Mouse (Mus musculus): ENCODE measurements around the gene Ftl1. TPM values are rescaled to one million over a fixed set of nuclear protein-coding genes. Genes with fewer than 3 reads are reported as not detected.

Ftl1 gene
- total and polyA plus RNA-seq, 2 experiments from 2014 or later, result 2,541 to 5,542 TPM

DNA sequence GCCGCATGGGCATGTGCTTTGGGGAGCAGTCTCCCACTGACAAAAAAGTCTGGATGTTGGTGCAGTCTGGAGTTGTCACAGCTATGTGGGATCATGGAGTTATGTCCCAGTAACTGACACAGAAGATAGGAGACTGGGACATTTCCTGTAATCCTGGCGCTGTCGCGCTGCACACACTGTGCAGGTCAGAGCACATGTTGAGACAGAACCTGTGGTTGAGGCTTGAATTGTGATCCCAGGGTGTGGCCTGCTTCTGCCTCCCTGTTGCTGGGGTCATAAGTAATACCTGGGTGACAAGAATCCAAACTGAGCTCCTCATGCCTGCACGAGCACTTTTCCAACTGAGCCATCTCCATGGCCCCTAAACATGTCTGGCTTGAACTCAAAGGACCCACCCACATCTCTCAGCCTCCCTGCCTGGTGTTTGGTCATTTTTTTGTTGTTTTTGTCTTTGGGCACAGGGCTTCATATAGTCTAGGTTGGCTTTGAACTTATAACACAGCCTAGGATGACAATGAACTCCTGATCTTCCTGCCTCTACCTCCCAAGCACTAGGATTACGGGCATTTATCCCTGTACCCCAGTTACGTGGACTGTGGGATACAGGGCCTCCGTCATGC, 32.7 kb upstream of the Ftl1 start:
- peaks cover 48% of the 10 kb centered on the region for H3K36me3 ChIP-seq (ENCODE audit: insufficient read depth)
- H3K4me3 ChIP-seq (ENCODE audit: low read depth, low read length), result no peak overlapping the region
- ATAC-seq, result no peak
- WGBS, result 93% methylated on average over 8 of the region's 8 CpGs
- no peak overlapping the region for H3K27ac ChIP-seq (ENCODE audit: low read depth, low read length)
- no peaks in the 10 kb centered on the region for H3K9me3 ChIP-seq (ENCODE audit: low read length)
- TF ChIP-seq CTCF (IDR thresholded peaks at IDR 0.05; ENCODE audit: low read depth), result no peak
- no peak overlapping the region for H3K4me2 ChIP-seq (ENCODE audit: low read depth)
- H3K27me3 ChIP-seq (ENCODE audit: insufficient read depth, low read length), result no peaks in the 10 kb centered on the region
- H3K4me1 ChIP-seq (ENCODE audit: insufficient read depth), result 0 out of 2 replicates have a peak, but pooled peaks cover 6% of the 10 kb centered on the region
- DNase-seq, result no peak
- H3K9ac ChIP-seq, result no peak overlapping the region

- TF ChIP-seq CTCF (IDR thresholded peaks at IDR 0.05; ENCODE audit: low read depth), result no peak
- no peak for DNase-seq
- Histone ChIP-seq H3K27ac (ENCODE audit: low read depth, low read length) (no peak overlapping the region), H3K4me1 (ENCODE audit: insufficient read depth) (0 out of 2 replicates have a peak, but pooled peaks cover 6% of the 10 kb centered on the region), H3K27me3 (ENCODE audit: insufficient read depth, low read length) (no peaks in the 10 kb centered on the region), H3K9ac (no peak overlapping the region), H3K9me3 (ENCODE audit: low read length) (no peaks in the 10 kb centered on the region), H3K36me3 (ENCODE audit: insufficient read depth) (peaks cover 38% of the 10 kb centered on the region), H3K4me2 (ENCODE audit: low read depth) (no peak overlapping the region), H3K4me3 (ENCODE audit: low read depth, low read length) (no peak overlapping the region)
- ATAC-seq, result no peak
- WGBS, result 30% methylated on average over 3 of the region's 3 CpGs
Observed at GRCm38 (mm10) chr7:45491264-45491663, 31.6 kb upstream of the Ftl1 start.

DNA sequence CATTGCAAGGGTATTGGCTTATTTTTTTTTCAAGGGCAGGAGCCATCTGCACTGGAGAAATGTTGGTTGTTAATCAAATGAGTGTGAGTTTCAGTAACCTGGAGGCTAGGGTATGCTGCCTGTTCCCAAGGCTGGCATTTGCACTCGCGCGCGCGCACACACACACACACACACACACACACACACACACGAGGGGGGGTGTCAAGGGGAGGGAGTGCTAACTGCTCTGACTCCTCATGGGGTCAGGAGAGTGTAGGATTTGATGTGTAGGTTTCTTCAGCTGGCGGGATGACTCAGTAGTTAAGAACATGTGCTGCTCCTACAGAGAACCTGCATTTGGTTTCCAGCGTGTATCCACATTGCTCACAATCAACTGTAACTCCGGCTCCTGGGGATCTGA, 31.1 kb upstream of the Ftl1 start:
- ATAC-seq (no peak), DNase-seq (no peak)
- Histone ChIP-seq H3K4me3 (ENCODE audit: low read depth, low read length) (no peak overlapping the region), H3K4me1 (ENCODE audit: insufficient read depth) (0 out of 2 replicates have a peak, but pooled peaks cover 6% of the 10 kb centered on the region), H3K27ac (ENCODE audit: low read depth, low read length) (no peak overlapping the region), H3K4me2 (ENCODE audit: low read depth) (no peak overlapping the region), H3K36me3 (ENCODE audit: insufficient read depth) (peaks cover 34% of the 10 kb centered on the region), H3K9ac (no peak overlapping the region), H3K9me3 (ENCODE audit: low read length) (no peaks in the 10 kb centered on the region), H3K27me3 (ENCODE audit: insufficient read depth, low read length) (no peaks in the 10 kb centered on the region)
- WGBS, result 60% methylated on average over 9 of the region's 9 CpGs
- TF ChIP-seq CTCF (IDR thresholded peaks at IDR 0.05; ENCODE audit: low read depth), result no peak

- Histone ChIP-seq H3K36me3 (ENCODE audit: insufficient read depth) (peaks cover 21% of the 10 kb centered on the region), H3K4me1 (ENCODE audit: insufficient read depth) (0 out of 2 replicates have a peak, but pooled peaks cover 6% of the 10 kb centered on the region), H3K9me3 (ENCODE audit: low read length) (no peaks in the 10 kb centered on the region), H3K4me3 (ENCODE audit: low read depth, low read length) (no peak overlapping the region), H3K27ac (ENCODE audit: low read depth, low read length) (no peak overlapping the region), H3K27me3 (ENCODE audit: insufficient read depth, low read length) (no peaks in the 10 kb centered on the region), H3K4me2 (ENCODE audit: low read depth) (no peak overlapping the region), H3K9ac (no peak overlapping the region)
- TF ChIP-seq CTCF (IDR thresholded peaks at IDR 0.05; ENCODE audit: low read depth), result no peak
- 73% methylated on average over 7 of the region's 7 CpGs for WGBS
- ATAC-seq (no peak), DNase-seq (no peak)
Observed at GRCm38 (mm10) chr7:45489578-45489977, 29.9 kb upstream of the Ftl1 start.

GRCm38 (mm10) chr7:45488293-45489204, 28.9 kb upstream of the Ftl1 start, which contains the start of gene Dhdh:
Gene Dhdh, minus strand, starts transcription at chr7:45488805.
- no peak for TF ChIP-seq CTCF (IDR thresholded peaks at IDR 0.05; ENCODE audit: low read depth)

DNA sequence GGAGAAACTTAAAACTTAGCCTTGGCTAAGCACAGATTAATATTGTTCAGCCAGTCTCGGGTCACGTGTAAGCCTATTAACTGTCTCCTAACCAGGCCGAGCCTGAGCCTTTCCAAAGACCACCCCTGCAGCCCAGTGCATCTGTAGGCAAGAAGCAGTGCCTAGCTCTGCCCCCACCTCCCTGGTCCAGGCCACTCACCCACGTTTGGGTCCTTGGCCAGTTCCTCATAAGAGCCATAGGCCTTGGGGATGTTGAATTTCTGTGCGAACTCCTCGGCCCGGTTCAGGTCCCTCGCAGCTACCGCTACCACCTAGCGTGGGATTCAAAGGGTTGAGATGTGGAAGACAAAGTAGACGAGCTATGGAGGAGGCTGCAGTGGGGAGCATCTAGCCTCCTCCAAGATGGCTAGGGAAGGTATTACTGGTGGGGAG, 28.2 kb upstream of the Ftl1 start:
- TF ChIP-seq CTCF (IDR thresholded peaks at IDR 0.05; ENCODE audit: low read depth), result no peak
- Histone ChIP-seq H3K27me3 (ENCODE audit: insufficient read depth, low read length) (no peaks in the 10 kb centered on the region), H3K9ac (peak overlapping the region; percentile 50; the same call in 1 of the 2 replicates), H3K36me3 (ENCODE audit: insufficient read depth) (peaks cover 4% of the 10 kb centered on the region; the same call in 1 of the 2 replicates), H3K4me2 (ENCODE audit: low read depth) (peak overlapping the region; percentile 48), H3K4me3 (ENCODE audit: low read depth, low read length) (peak overlapping the region; percentile 31), H3K4me1 (ENCODE audit: insufficient read depth) (0 out of 2 replicates have a peak, but pooled peaks cover 6% of the 10 kb centered on the region), H3K9me3 (ENCODE audit: low read length) (no peaks in the 10 kb centered on the region), H3K27ac (ENCODE audit: low read depth, low read length) (peak overlapping the region; percentile 80)
- WGBS, result 21% methylated on average over 11 of the region's 11 CpGs
- ATAC-seq (peak; percentile 63), DNase-seq (peak; percentile 58)

More at GRCm38 (mm10) chr7:45488293-45489204, 28.9 kb upstream of the Ftl1 start, which contains the start of gene Dhdh:
- Histone ChIP-seq H3K4me2 (ENCODE audit: low read depth) (peak within 1 kb of the TSS; percentile 48), H3K4me1 (ENCODE audit: insufficient read depth) (0 out of 2 replicates have a peak, but pooled peaks cover 6% of the 10 kb centered on the region), H3K9ac (peak within 1 kb of the TSS; percentile 50), H3K9me3 (ENCODE audit: low read length) (no peaks in the 10 kb centered on the region), H3K27ac (ENCODE audit: low read depth, low read length) (peak within 1 kb of the TSS; percentile 80), H3K36me3 (ENCODE audit: insufficient read depth) (peaks cover 11% of the 10 kb centered on the region; the same call in 1 of the 2 replicates), H3K27me3 (ENCODE audit: insufficient read depth, low read length) (no peaks in the 10 kb centered on the region), H3K4me3 (ENCODE audit: low read depth, low read length) (peak within 1 kb of the TSS; percentile 31)
- ATAC-seq (peak; percentile 69), DNase-seq (no peak)
- 8% methylated on average over 36 of the region's 38 CpGs for WGBS
